Mouse (Mus musculus) forebrain, embryonic 13.5 days (tissue): Measurements from ENCODE around the gene Eloa. TPM values are rescaled to one million over a fixed set of nuclear protein-coding genes. Genes with fewer than 3 reads are reported as not detected.
A peak's percentile ranks its signal among the peaks of the same experiment; 100 is the strongest.
"Not testable (repeated sequence)": the region's sequence is repeated elsewhere in the genome, so short reads cannot be mapped to it uniquely, and the experiment has no call there.

ENCODE experiments used
- ATAC-seq: fragments of 200-750 bp; cut with Nextera tagmentation; 2 replicates; pipeline ENCODE4 v1.8.0; 2017
- H3K27ac ChIP-seq: fragments of 300-500 bp; sonication (generic); 2 replicates; pipeline ENCODE4 v1.5.1; 2015; ENCODE audit warnings: inconsistent platforms, mild to moderate bottlenecking, moderate library complexity
- H3K27me3 ChIP-seq: fragments of 300-500 bp; sonication (generic); 2 replicates; pipeline ENCODE4 v1.6.1; 2015; ENCODE audit warnings: mild to moderate bottlenecking, inconsistent platforms
- H3K36me3 ChIP-seq: fragments of 300-500 bp; sonication (generic); 2 replicates; pipeline ENCODE4 v1.6.1; 2015; ENCODE audit warnings: mild to moderate bottlenecking, inconsistent platforms; ENCODE audit not compliant: poor library complexity, severe bottlenecking
- H3K4me1 ChIP-seq: fragments of 300-500 bp; sonication (generic); 2 replicates; pipeline ENCODE4 v1.6.1; 2015; ENCODE audit warnings: inconsistent platforms
- H3K4me2 ChIP-seq: fragments of 300-500 bp; sonication (generic); 2 replicates; pipeline ENCODE4 v1.6.1; 2015; ENCODE audit warnings: inconsistent platforms, mild to moderate bottlenecking, moderate library complexity
- H3K4me3 ChIP-seq: fragments of 300-500 bp; sonication (generic); 2 replicates; pipeline ENCODE4 v1.5.1; 2015; ENCODE audit warnings: mild to moderate bottlenecking, inconsistent platforms
- H3K9ac ChIP-seq: fragments of 300-500 bp; sonication (generic); 2 replicates; pipeline ENCODE4 v1.6.1; 2015; ENCODE audit warnings: mild to moderate bottlenecking, inconsistent platforms
- H3K9me3 ChIP-seq: fragments of 300-500 bp; sonication (generic); replicated peaks from 2 replicates; pipeline ENCODE4 v1.6.1; 2016; ENCODE audit warnings: inconsistent platforms
- WGBS: fragments of 180-500 bp; shearing (Covaris S2); methylation state at CpG from one replicate; pipeline ENCODE4 v1.1.7; 2015; 5-methylcytosine and 5-hydroxymethylcytosine counted together
- polyA plus RNA-seq: library from polyadenylated mRNA; unstranded; fragments of >200 nt; fragmentation: Nextera tagmentation; extraction: Ambion mirVana; gene quantifications from 2 replicates; pipeline ENCODE4 v1.2.1, GENCODE M21; 2015

Eloa gene
- polyA plus RNA-seq, 1 experiment from 2014 or later, result 29.1 TPM

- no peak overlapping the region for H3K4me2 ChIP-seq
These were observed 26.4 kb downstream of the Eloa start for GRCm38 (mm10) chr4:135995118-135995517.

GRCm38 (mm10) chr4:135993941-135994340 lies 27.6 kb downstream of the Eloa start:
- Histone ChIP-seq H3K4me2 (no peak overlapping the region), H3K27ac (no peak overlapping the region), H3K36me3 (no peaks in the 10 kb centered on the region), H3K9me3 (peaks cover 8% of the 10 kb centered on the region; the same call in 1 of the 2 replicates), H3K9ac (no peak overlapping the region), H3K4me3 (no peak overlapping the region), H3K4me1 (no peaks in the 10 kb centered on the region), H3K27me3 (no peaks in the 10 kb centered on the region)
- ATAC-seq, result no peak
- WGBS, result 97% methylated on average over 6 of the region's 6 CpGs

More at GRCm38 (mm10) chr4:135995118-135995517, 26.4 kb downstream of the Eloa start:
- peaks cover 8% of the 10 kb centered on the region; the same call in 1 of the 2 replicates for H3K9me3 ChIP-seq
- no peaks in the 10 kb centered on the region for H3K36me3 ChIP-seq
- H3K9ac ChIP-seq, result no peak overlapping the region
- H3K4me3 ChIP-seq, result no peak overlapping the region
- H3K4me1 ChIP-seq, result no peaks in the 10 kb centered on the region
- no peak overlapping the region for H3K27ac ChIP-seq
- H3K27me3 ChIP-seq, result no peaks in the 10 kb centered on the region
- WGBS, result 84% methylated on average over 4 of the region's 4 CpGs
- no peak for ATAC-seq

GRCm38 (mm10) chr4:135987714-135988113 lies 33.8 kb downstream of the Eloa start:
- Histone ChIP-seq H3K4me1 (peaks cover 20% of the 10 kb centered on the region), H3K4me2 (peak overlapping the region; percentile 94), H3K27ac (no peak overlapping the region), H3K9me3 (no peaks in the 10 kb centered on the region), H3K27me3 (no peaks in the 10 kb centered on the region), H3K36me3 (peaks cover 25% of the 10 kb centered on the region), H3K4me3 (peak overlapping the region; percentile 92), H3K9ac (peak overlapping the region; percentile 96)
- no peak for ATAC-seq
- 73% methylated on average over 9 of the region's 9 CpGs for WGBS

- peak within 1 kb of the TSS; percentile 94 for H3K4me2 ChIP-seq
- H3K36me3 ChIP-seq, result peaks cover 31% of the 10 kb centered on the region
- no peaks in the 10 kb centered on the region for H3K9me3 ChIP-seq
- WGBS, result 0% methylated on average over 53 of the region's 81 CpGs
- peak within 1 kb of the TSS; percentile 96 for H3K9ac ChIP-seq
- H3K27ac ChIP-seq, result peak within 1 kb of the TSS; percentile 67
- no peaks in the 10 kb centered on the region for H3K27me3 ChIP-seq
- peak within 1 kb of the TSS; percentile 92 for H3K4me3 ChIP-seq
- H3K4me1 ChIP-seq, result peaks cover 20% of the 10 kb centered on the region
- peak; percentile 92 for ATAC-seq
These were observed 34.4 kb downstream of the Eloa start, which contains the start of gene Pithd1 for GRCm38 (mm10) chr4:135986943-135987710. Gene Pithd1, minus strand, starts transcription at chr4:135987264.

- no peak for ATAC-seq
- Histone ChIP-seq H3K36me3 (peaks cover 37% of the 10 kb centered on the region), H3K27me3 (no peaks in the 10 kb centered on the region), H3K4me1 (peaks cover 20% of the 10 kb centered on the region), H3K4me2 (peak overlapping the region; percentile 94), H3K27ac (peak overlapping the region; percentile 67), H3K9me3 (no peaks in the 10 kb centered on the region), H3K9ac (peak overlapping the region; percentile 96), H3K4me3 (peak overlapping the region; percentile 92)
- 6% methylated on average over 23 of the region's 23 CpGs for WGBS
These were observed 35.1 kb downstream of the Eloa start for GRCm38 (mm10) chr4:135986301-135986942.

- peak overlapping the region; percentile 94 for H3K4me2 ChIP-seq
- peaks cover 20% of the 10 kb centered on the region for H3K4me1 ChIP-seq
- peaks cover 40% of the 10 kb centered on the region for H3K36me3 ChIP-seq
- WGBS, result 95% methylated on average over 7 of the region's 7 CpGs
- peak overlapping the region; percentile 92 for H3K4me3 ChIP-seq
- no peaks in the 10 kb centered on the region for H3K27me3 ChIP-seq
- H3K9ac ChIP-seq, result peak overlapping the region; percentile 96; the same call in 1 of the 2 replicates
- H3K9me3 ChIP-seq, result no peaks in the 10 kb centered on the region
- ATAC-seq, result no peak
- no peak overlapping the region for H3K27ac ChIP-seq
These were observed 35.8 kb downstream of the Eloa start for GRCm38 (mm10) chr4:135985769-135986168.

- Histone ChIP-seq H3K4me1 (peaks cover 20% of the 10 kb centered on the region), H3K4me3 (no peak overlapping the region), H3K27ac (no peak overlapping the region), H3K27me3 (no peaks in the 10 kb centered on the region), H3K9ac (no peak overlapping the region), H3K4me2 (no peak overlapping the region; the same call in 1 of the 2 replicates), H3K9me3 (no peaks in the 10 kb centered on the region), H3K36me3 (peaks cover 42% of the 10 kb centered on the region)
- 90% methylated on average over 5 of the region's 5 CpGs for WGBS
- ATAC-seq, result no peak
These were observed 36.4 kb downstream of the Eloa start for GRCm38 (mm10) chr4:135985193-135985592.

- WGBS, result 91% methylated on average over 5 of the region's 5 CpGs
These were observed 37.0 kb downstream of the Eloa start for GRCm38 (mm10) chr4:135984556-135984955.

GRCm38 (mm10) chr4:135981524-135982063 lies 40.0 kb downstream of the Eloa start:
- 77% methylated on average over 7 of the region's 7 CpGs for WGBS
- Histone ChIP-seq H3K9ac (no peak overlapping the region), H3K4me1 (peaks cover 15% of the 10 kb centered on the region), H3K27ac (0 out of 2 replicates have a peak overlapping the region, but pooled peaks have one; percentile 11), H3K27me3 (no peaks in the 10 kb centered on the region), H3K36me3 (peaks cover 62% of the 10 kb centered on the region), H3K4me3 (no peak overlapping the region), H3K9me3 (no peaks in the 10 kb centered on the region), H3K4me2 (no peak overlapping the region)
- no peak for ATAC-seq

More at GRCm38 (mm10) chr4:135984556-135984955, 37.0 kb downstream of the Eloa start:
- no peaks in the 10 kb centered on the region for H3K9me3 ChIP-seq
- peaks cover 20% of the 10 kb centered on the region for H3K4me1 ChIP-seq
- no peaks in the 10 kb centered on the region for H3K27me3 ChIP-seq
- no peak for ATAC-seq
- H3K36me3 ChIP-seq, result peaks cover 42% of the 10 kb centered on the region
- H3K4me3 ChIP-seq, result no peak overlapping the region
- no peak overlapping the region for H3K9ac ChIP-seq
- H3K4me2 ChIP-seq, result no peak overlapping the region
- H3K27ac ChIP-seq, result no peak overlapping the region

- not testable (repeated sequence) for H3K27ac ChIP-seq, ATAC-seq, H3K9ac ChIP-seq, H3K4me3 ChIP-seq, H3K9me3 ChIP-seq, H3K4me1 ChIP-seq, H3K27me3 ChIP-seq, H3K4me2 ChIP-seq
- H3K36me3 ChIP-seq, result peaks cover 75% of the 10 kb centered on the region
- WGBS, result 96% methylated on average over 5 of the region's 5 CpGs
These were observed 41.3 kb downstream of the Eloa start for GRCm38 (mm10) chr4:135980223-135980622.

GRCm38 (mm10) chr4:135976146-135976545 lies 45.4 kb downstream of the Eloa start:
- WGBS, result 95% methylated on average over 12 of the region's 12 CpGs
- peaks cover 50% of the 10 kb centered on the region for H3K36me3 ChIP-seq

More at GRCm38 (mm10) chr4:135976146-135976545, 45.4 kb downstream of the Eloa start:
- H3K27ac ChIP-seq, result no peak overlapping the region
- no peaks in the 10 kb centered on the region for H3K9me3 ChIP-seq
- no peak overlapping the region for H3K4me3 ChIP-seq
- H3K9ac ChIP-seq, result no peak overlapping the region
- H3K4me1 ChIP-seq, result peaks cover 9% of the 10 kb centered on the region
- H3K27me3 ChIP-seq, result no peaks in the 10 kb centered on the region
- no peak for ATAC-seq
- no peak overlapping the region for H3K4me2 ChIP-seq
